Mouse (Mus musculus) kidney, adult 2 months (tissue): Measurements from ENCODE around the gene Rab3gap1.

ENCODE experiments used
- CTCF ChIP-seq: fragments of 200-500 bp; conservative IDR thresholded peaks from 2 replicates; pipeline ENCODE4 v1.5.1; 2011; ENCODE audit warnings: low read depth, mild to moderate bottlenecking, control low read depth, low read length, moderate library complexity, mixed read lengths; ENCODE audit not compliant: insufficient read depth, insufficient read length
- POLR2A ChIP-seq: fragments of 200-500 bp; IDR thresholded peaks from one replicate; pipeline ENCODE4 v1.6.1; 2011; ENCODE audit warnings: low read depth, low read length, control low read depth

DNA sequence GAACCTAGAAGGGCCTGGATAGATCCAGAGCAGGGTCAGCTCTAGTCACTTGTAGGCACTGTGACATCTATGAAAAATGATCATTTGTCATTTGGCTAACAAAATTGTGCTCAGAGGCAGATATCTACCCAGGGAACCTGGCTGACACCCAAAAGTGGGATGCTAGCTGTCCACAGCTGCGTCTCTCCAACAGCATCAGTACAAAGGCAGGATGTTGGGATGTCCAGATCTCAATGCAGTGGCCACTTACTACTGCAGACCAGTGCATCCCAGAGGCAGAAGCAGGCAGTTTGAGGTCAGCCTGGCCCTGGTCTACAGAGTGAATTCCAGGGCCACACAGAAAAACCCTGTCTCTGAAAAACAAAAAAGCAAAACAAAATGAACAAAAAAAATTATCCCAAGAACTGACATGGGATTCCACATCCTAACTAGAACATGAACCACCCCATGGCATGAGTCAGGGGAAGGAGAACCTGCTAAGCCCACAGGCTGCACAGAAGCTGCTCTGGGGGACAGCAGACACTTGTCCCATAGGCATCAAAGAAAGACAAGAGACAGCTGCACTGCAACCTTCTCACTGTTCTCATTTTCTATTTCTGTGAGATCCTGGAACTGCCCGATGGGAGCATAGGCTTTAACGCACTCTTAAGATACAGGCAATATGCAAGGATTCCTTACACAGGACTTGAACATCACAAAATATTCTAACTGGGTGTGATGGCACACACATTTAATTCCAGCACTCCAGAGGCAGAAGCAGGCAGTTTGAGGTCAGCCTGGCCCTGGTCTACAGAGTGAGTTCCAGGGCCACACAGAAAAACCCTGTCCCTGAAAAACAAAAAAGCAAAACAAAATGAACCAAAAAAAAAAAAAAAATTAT is 77.4 kb downstream of the Rab3gap1 start:
- no peak for TF ChIP-seq CTCF
- no peak for TF ChIP-seq POLR2A
